Mouse (Mus musculus): Measurements from ENCODE around the gene Blm. TPM values are rescaled to one million over a fixed set of nuclear protein-coding genes. Genes with fewer than 3 reads are reported as not detected.

The Blm gene
- total RNA-seq, 1 experiment from 2014 or later: 6.6 TPM

- DNase-seq: no peak
These were observed 73.0 kb downstream of the Blm start for GRCm38 (mm10) chr7:80461891-80462290.

- DNase-seq: no peak
These were observed 74.0 kb downstream of the Blm start for GRCm38 (mm10) chr7:80460892-80461291.

GRCm38 (mm10) chr7:80460199-80460598 lies 74.7 kb downstream of the Blm start:
- no peak for DNase-seq

- no peak for DNase-seq
These were observed 77.0 kb downstream of the Blm start for GRCm38 (mm10) chr7:80457831-80458343.

GRCm38 (mm10) chr7:80457241-80457640 lies 77.7 kb downstream of the Blm start:
- DNase-seq: no peak

GRCm38 (mm10) chr7:80456327-80456726 lies 78.6 kb downstream of the Blm start:
- no peak for DNase-seq

GRCm38 (mm10) chr7:80455505-80456160 lies 79.3 kb downstream of the Blm start:
- DNase-seq: no peak

GRCm38 (mm10) chr7:80454786-80455185 lies 80.1 kb downstream of the Blm start:
- no peak for DNase-seq

GRCm38 (mm10) chr7:80453997-80454396 lies 80.9 kb downstream of the Blm start:
- DNase-seq: no peak

- DNase-seq: no peak
These were observed 81.8 kb downstream of the Blm start for GRCm38 (mm10) chr7:80453121-80453520.

- DNase-seq: no peak
These were observed 82.7 kb downstream of the Blm start for GRCm38 (mm10) chr7:80452241-80452640.

GRCm38 (mm10) chr7:80451550-80452232 lies 83.2 kb downstream of the Blm start:
- no peak for DNase-seq

- DNase-seq: no peak
These were observed 84.6 kb downstream of the Blm start for GRCm38 (mm10) chr7:80450354-80450753.

- DNase-seq: no peak
These were observed 85.3 kb downstream of the Blm start for GRCm38 (mm10) chr7:80449620-80450091.

- no peak for DNase-seq
These were observed 87.6 kb downstream of the Blm start for GRCm38 (mm10) chr7:80447336-80447735.

- DNase-seq: no peak
These were observed 88.6 kb downstream of the Blm start for GRCm38 (mm10) chr7:80446221-80446878.

- no peak for DNase-seq
These were observed 89.4 kb downstream of the Blm start for GRCm38 (mm10) chr7:80445492-80445891.

GRCm38 (mm10) chr7:80444401-80445249 lies 90.3 kb downstream of the Blm start:
- peak; percentile 49 for DNase-seq

- no peak for DNase-seq
These were observed 91.8 kb downstream of the Blm start for GRCm38 (mm10) chr7:80443124-80443523.

GRCm38 (mm10) chr7:80441986-80442904 lies 92.7 kb downstream of the Blm start:
- DNase-seq: no peak

GRCm38 (mm10) chr7:80440685-80441084 lies 94.2 kb downstream of the Blm start:
- no peak for DNase-seq

Measured in adrenal gland, postnatal 25 days (tissue).